22 mouse cellular contexts compared by ENCODE assay signal in the genomic region with DNA sequence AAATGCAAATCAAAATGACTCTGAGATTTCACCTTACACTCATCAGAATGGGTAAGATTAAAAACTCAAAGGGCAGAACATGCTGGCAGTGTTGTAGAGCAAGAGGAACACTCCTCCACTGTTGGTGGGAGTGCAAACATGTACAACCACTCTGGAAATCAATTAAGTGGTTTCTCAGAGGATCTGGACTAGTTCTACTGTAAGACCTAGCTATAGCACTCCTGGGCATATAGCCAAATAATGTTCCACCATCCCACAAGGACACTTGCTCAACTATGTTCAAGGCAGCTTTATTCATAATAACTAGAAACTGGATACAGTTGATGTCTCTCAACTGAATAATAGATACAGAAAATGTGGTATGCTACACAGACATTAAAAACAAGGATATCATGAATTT.
"Had no signal": no experiment of that assay in that cellular context is flagged by ENCODE, and none has a peak within 500 bp of the region (broad histone marks: within the 10 kb centered on the region; RNA-seq: fewer than 3 reads in every experiment).

No protein-coding gene starts in this region.

- DNase-seq: kidney, adult 18-20 months; kidney, adult 9 months; kidney, postnatal 25 days; layer of hippocampus, adult 9-11 months; liver, postnatal 0 days; lung, embryonic 14.5 days; retina, postnatal 1 day; right cerebral cortex, postnatal 25 days; spleen, adult 18-20 months; thymus, adult 18-20 months; thymus, postnatal 36 days had no signal

- H3K9ac ChIP-seq: limb, embryonic 15.5 days; liver, embryonic 14.5 days; liver, postnatal 0 days; lung, embryonic 14.5 days; midbrain, embryonic 13.5 days; neural tube, embryonic 13.5 days had no signal

- ATAC-seq: intestine, embryonic 16.5 days; liver, postnatal 0 days; midbrain, embryonic 13.5 days; midbrain, embryonic 16.5 days had no signal

- H3K4me1 ChIP-seq: limb, embryonic 15.5 days; midbrain, embryonic 10.5 days; midbrain, embryonic 13.5 days; neural tube, embryonic 13.5 days had no signal

- H3K27me3 ChIP-seq: limb, embryonic 15.5 days; megakaryocyte, embryonic 14.5 days; midbrain, embryonic 13.5 days; neural tube, embryonic 13.5 days had no signal

- H3K36me3 ChIP-seq: limb, embryonic 15.5 days; midbrain, embryonic 10.5 days; midbrain, embryonic 13.5 days; neural tube, embryonic 13.5 days had no signal

- H3K4me3 ChIP-seq: layer of hippocampus, adult 2 months; limb, embryonic 15.5 days; megakaryocyte, embryonic 14.5 days; midbrain, embryonic 10.5 days; midbrain, embryonic 13.5 days; myocyte; neural tube, embryonic 13.5 days had no signal

- H3K4me2 ChIP-seq: limb, embryonic 15.5 days; liver, embryonic 11.5 days; lung, embryonic 14.5 days; midbrain, embryonic 13.5 days; neural tube, embryonic 13.5 days had no signal

- H3K27ac ChIP-seq: layer of hippocampus, adult 2 months; limb, embryonic 15.5 days; liver, embryonic 14.5 days; midbrain, embryonic 10.5 days; midbrain, embryonic 13.5 days; neural tube, embryonic 13.5 days had no signal

- H3K9me3 ChIP-seq: limb, embryonic 15.5 days; megakaryocyte, embryonic 14.5 days; midbrain, embryonic 10.5 days; midbrain, embryonic 13.5 days; neural tube, embryonic 13.5 days had no signal
